ENCODE assay signal across 8 mouse cellular contexts in genomic region chr1:55027253-55027801, GRCm38 (mm10). TPM values are rescaled to one million over a fixed set of nuclear protein-coding genes. Genes with fewer than 3 reads are reported as not detected.
DNase-seq lines count a peak whose midpoint lies in the region; ATAC-seq and TF ChIP-seq lines count a peak whose summit lies in the region.

TSS of gene Sf3b1 (minus strand) at chr1:55027481.

- no peak for TF ChIP-seq CTCF in cortical plate, adult 2 months (IDR thresholded peaks at IDR 0.05; ENCODE audit: extremely low read depth, insufficient read depth, low read length)

- H3K27ac ChIP-seq in cortical plate, adult 2 months (ENCODE audit: insufficient read depth, low read length) = peak within 1 kb of the TSS; percentile 98

- peak; percentile 82 for TF ChIP-seq POLR2A in cortical plate, adult 2 months (IDR thresholded peaks at IDR 0.05; ENCODE audit: extremely low read depth, insufficient read depth, low read length)

- no peaks in the 10 kb centered on the region for H3K27me3 ChIP-seq in megakaryocyte, embryonic 14.5 days (replicated peaks)

- peak; percentile 93 to 96 for DNase-seq in gastrocnemius, adult 8-10 months (ENCODE audit: low spot score in 2 of 2)
- DNase-seq in hindlimb bud, embryonic 11.5 days (ENCODE audit: extremely low spot score, low read depth, low spot score) = peak; percentile 81
- DNase-seq in left cerebral cortex, adult 8-10 months (ENCODE audit: low spot score in 2 of 2) = peak; percentile 89 to 96
- peak; percentile 97 to 98 for DNase-seq in right cerebral cortex, postnatal 10 days (ENCODE audit: low spot score in 2 of 2)
- DNase-seq in urinary bladder, postnatal 25 days (ENCODE audit: low spot score) = peak; percentile 91

- peaks cover 9% of the 10 kb centered on the region for H3K36me3 ChIP-seq in megakaryocyte, embryonic 14.5 days (replicated peaks; ENCODE audit: low read length)

- no peaks in the 10 kb centered on the region for H3K4me1 ChIP-seq in cortical plate, adult 2 months (ENCODE audit: control insufficient read depth, insufficient read depth, low read length)
- peaks cover 64% of the 10 kb centered on the region for H3K4me1 ChIP-seq in megakaryocyte, embryonic 14.5 days

- peak within 1 kb of the TSS; percentile 88 for H3K4me3 ChIP-seq in cortical plate, adult 2 months (ENCODE audit: insufficient read depth, low read length)
- H3K4me3 ChIP-seq in megakaryocyte, embryonic 14.5 days (replicated peaks) = peak within 1 kb of the TSS; percentile 96

- ATAC-seq in activated CD4-positive, CD25-positive, alpha-beta regulatory T cell, adult 4 months = peak; percentile 77

- no peaks in the 10 kb centered on the region for H3K9me3 ChIP-seq in megakaryocyte, embryonic 14.5 days

RNA-seq across cellular contexts. Expression of gene Sf3b1, which starts in this region (rescaled TPM):
- 100 to 1,000 TPM; 412 to 421 TPM for polyA plus RNA-seq in activated CD4-positive, CD25-positive, alpha-beta regulatory T cell, adult 4 months (2017; shearing (Covaris generic))
- 172 and 177 TPM in 2 replicates for polyA plus RNA-seq in cortical plate, adult 2 months (2012; rRNA removed)
- 10 to 100 TPM; 45.9 to 57.9 (median 52.4) TPM for total RNA-seq in gastrocnemius, adult 8-10 months (2022)
- 100 to 1,000 TPM; 146 to 166 (median 156) TPM for total RNA-seq in left cerebral cortex, adult 8-10 months (2022)
- 0.52 and 5.0 TPM in 2 replicates for polyA plus RNA-seq in megakaryocyte, embryonic 14.5 days (2012; ENCODE audit: insufficient read depth, low replicate concordance)

Comparison
In these comparisons a context has a peak if more than half of its experiments do, and no peak if none do; other contexts are left out.
1. Peak in every context shown above with its lines: DNase-seq, ATAC-seq, H3K4me3 ChIP-seq and H3K27ac ChIP-seq.
2. RNA of gene Sf3b1 (polyA plus RNA-seq): 412 to 421 TPM in activated CD4-positive, CD25-positive, alpha-beta regulatory T cell, adult 4 months and 172 to 177 TPM in cortical plate, adult 2 months; 0.52 to 5.0 TPM in megakaryocyte, embryonic 14.5 days; every median in the first group is over 10 times any median in the second.